Mouse (Mus musculus) limb, embryonic 14.5 days (tissue): Measurements from ENCODE around the gene Ubtf. TPM values are rescaled to one million over a fixed set of nuclear protein-coding genes. Genes with fewer than 3 reads are reported as not detected.

Source experiments
- ATAC-seq: fragments of 200-750 bp; cut with Nextera tagmentation; 2 replicates; pipeline ENCODE4 v1.8.0; 2017; ENCODE audit warnings: low read depth, moderate number of reproducible peaks, moderate TSS enrichment; ENCODE audit not compliant: low FRiP score
- DNase-seq: peaks from one replicate; pipeline ENCODE4 v3.0.0-alpha.2; 2015; ENCODE audit warnings: low spot score
- H3K27ac ChIP-seq: fragments of 300-500 bp; sonication (generic); replicated peaks from 2 replicates; pipeline ENCODE4 v1.5.1; 2014; ENCODE audit warnings: low read depth, mild to moderate bottlenecking, low read length, moderate library complexity, mixed read lengths
- H3K27me3 ChIP-seq: fragments of 300-500 bp; sonication (generic); 2 replicates; pipeline ENCODE4 v1.6.1; 2014; ENCODE audit warnings: low read length, mixed read lengths; ENCODE audit not compliant: control insufficient read depth, insufficient read depth
- H3K36me3 ChIP-seq: fragments of 300-500 bp; sonication (generic); 2 replicates; pipeline ENCODE4 v1.6.1; 2014; ENCODE audit warnings: mild to moderate bottlenecking, low read length, moderate library complexity, mixed read lengths; ENCODE audit not compliant: control insufficient read depth, insufficient read depth
- H3K4me1 ChIP-seq: fragments of 300-500 bp; sonication (generic); 2 replicates; pipeline ENCODE4 v1.6.1; 2014; ENCODE audit warnings: antibody characterized with exemption, low read length, mixed read lengths; ENCODE audit not compliant: control insufficient read depth, insufficient read depth
- H3K4me2 ChIP-seq: fragments of 300-500 bp; sonication (generic); replicated peaks from 2 replicates; pipeline ENCODE4 v1.6.1; 2014; ENCODE audit warnings: low read depth, mild to moderate bottlenecking, low read length, moderate library complexity; ENCODE audit not compliant: severe bottlenecking
- H3K4me3 ChIP-seq: fragments of 300-500 bp; sonication (generic); replicated peaks from 2 replicates; pipeline ENCODE4 v1.5.1; 2014; ENCODE audit warnings: low read length
- H3K9ac ChIP-seq: fragments of 300-500 bp; sonication (generic); 2 replicates; pipeline ENCODE4 v1.6.1; 2014; ENCODE audit warnings: mild to moderate bottlenecking, low read depth, low read length, moderate library complexity; ENCODE audit not compliant: severe bottlenecking
- H3K9me3 ChIP-seq: fragments of 300-500 bp; sonication (generic); 2 replicates; pipeline ENCODE4 v1.6.1; 2016; ENCODE audit warnings: low read length; ENCODE audit not compliant: control insufficient read depth
- POLR2A ChIP-seq: fragments of 200-500 bp; IDR thresholded peaks from 2 replicates; pipeline ENCODE4 v1.8.0; 2012; ENCODE audit warnings: inconsistent platforms, mild to moderate bottlenecking, moderate library complexity, borderline replicate concordance; ENCODE audit not compliant: insufficient read depth, insufficient read length; ENCODE audit errors: extremely low read depth
- WGBS: fragments of 180-500 bp; shearing (Covaris S2); extraction: QIAGEN DNeasy Blood & Tissue Kit; methylation state at CpG from one replicate; pipeline ENCODE4 v1.1.7; 2014; 5-methylcytosine and 5-hydroxymethylcytosine counted together
- polyA plus RNA-seq, 2 experiments: library from polyadenylated mRNA; depleted of rRNA in 1 of 2; stranded (reverse) in 1 of 2; unstranded in 1 of 2; fragments of >200 nt; fragmentation: Nextera tagmentation in 1 of 2; extraction: Ambion mirVana in 1 of 2; gene quantifications; 2 replicates each; pipeline versions ENCODE4 v1.2.1 to v1.2.3; 2012 to 2014

The Ubtf gene
- polyA plus RNA-seq, 2 experiments = 79.7 to 81.3 TPM

DNA sequence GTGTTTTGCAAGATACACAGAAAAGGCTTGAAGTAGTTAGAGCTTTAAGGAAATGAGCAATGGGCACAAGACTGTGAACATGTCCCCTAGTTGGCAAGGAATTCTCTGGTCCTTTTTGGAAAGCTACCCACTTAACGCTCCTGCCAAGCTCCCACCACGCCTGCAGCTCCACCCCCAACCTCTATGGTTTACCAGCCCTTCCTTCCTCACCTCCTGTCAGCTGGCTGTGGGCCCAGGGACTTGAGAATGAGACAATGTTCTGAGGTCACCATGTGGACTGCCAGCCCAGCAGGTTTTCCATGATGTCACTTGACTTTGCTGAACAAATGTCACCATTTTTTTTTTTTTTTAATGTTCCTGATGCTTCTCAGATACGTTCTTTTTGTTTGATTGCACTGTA is 19.0 kb upstream of the Ubtf start:
- H3K27ac ChIP-seq = no peak overlapping the region
- H3K4me1 ChIP-seq = no peaks in the 10 kb centered on the region
- peak; percentile 51 for DNase-seq
- no peak overlapping the region for H3K4me2 ChIP-seq
- no peak for TF ChIP-seq POLR2A
- no peak overlapping the region for H3K9ac ChIP-seq
- no peaks in the 10 kb centered on the region for H3K9me3 ChIP-seq
- WGBS = 30% methylated on average over 3 of the region's 3 CpGs
- H3K27me3 ChIP-seq = no peaks in the 10 kb centered on the region
- no peak overlapping the region for H3K4me3 ChIP-seq
- no peaks in the 10 kb centered on the region for H3K36me3 ChIP-seq
- ATAC-seq = no peak

- Histone ChIP-seq H3K4me1 (no peaks in the 10 kb centered on the region), H3K9me3 (no peaks in the 10 kb centered on the region), H3K27ac (no peak overlapping the region), H3K4me3 (no peak overlapping the region), H3K4me2 (no peak overlapping the region), H3K27me3 (no peaks in the 10 kb centered on the region), H3K36me3 (no peaks in the 10 kb centered on the region), H3K9ac (no peak overlapping the region)
- no peak for ATAC-seq
- 11% methylated on average over 1 of the region's 1 CpGs for WGBS
- DNase-seq = no peak
- no peak for TF ChIP-seq POLR2A
Measured at GRCm38 (mm10) chr11:102337921-102338320, 18.4 kb upstream of the Ubtf start.

- Histone ChIP-seq H3K4me3 (no peak overlapping the region), H3K4me1 (no peaks in the 10 kb centered on the region), H3K9me3 (no peaks in the 10 kb centered on the region), H3K4me2 (no peak overlapping the region), H3K27ac (no peak overlapping the region), H3K27me3 (no peaks in the 10 kb centered on the region), H3K36me3 (no peaks in the 10 kb centered on the region), H3K9ac (no peak overlapping the region)
- TF ChIP-seq POLR2A = no peak
- 68% methylated on average over 1 of the region's 1 CpGs for WGBS
- DNase-seq = no peak
- ATAC-seq = no peak
Measured at GRCm38 (mm10) chr11:102336191-102336590, 16.6 kb upstream of the Ubtf start.

DNA sequence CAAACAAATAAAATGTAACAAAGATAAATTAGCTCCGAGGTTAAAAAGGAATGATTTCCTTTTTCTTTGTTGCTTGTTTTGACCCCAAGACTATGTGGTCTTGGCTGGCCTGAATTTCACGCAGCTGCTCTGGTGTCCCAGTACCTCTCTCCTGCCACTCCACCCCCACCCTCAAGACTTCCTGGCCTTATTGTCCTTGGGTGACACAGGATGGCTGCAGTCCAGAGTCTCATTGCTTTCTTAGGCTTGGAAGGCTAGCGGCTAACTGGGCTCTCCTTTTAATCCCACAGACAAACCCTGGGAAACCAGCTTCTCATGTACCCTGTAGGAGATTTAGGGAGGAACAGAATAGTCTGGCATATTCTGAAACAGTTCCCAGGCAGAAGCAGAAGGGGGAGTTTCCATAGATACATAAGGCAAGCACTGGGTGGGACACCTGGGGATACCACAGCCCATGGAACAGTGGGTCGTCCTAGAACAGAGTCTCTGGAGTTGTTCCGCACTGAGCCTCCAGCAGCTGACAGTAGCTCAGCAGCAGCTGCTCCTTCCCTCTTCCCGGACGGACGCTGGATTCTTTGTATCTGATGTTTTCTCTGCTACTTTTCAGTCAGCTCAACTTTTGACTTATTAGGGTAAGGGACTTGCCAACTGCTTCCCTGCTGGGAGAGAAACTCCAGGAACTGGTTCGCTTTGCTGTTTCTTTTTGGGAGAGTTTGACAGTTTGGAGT is 15.6 kb upstream of the Ubtf start:
- no peaks in the 10 kb centered on the region for H3K9me3 ChIP-seq
- H3K4me2 ChIP-seq = no peak overlapping the region
- no peak overlapping the region for H3K9ac ChIP-seq
- no peak overlapping the region for H3K4me3 ChIP-seq
- ATAC-seq (peak; percentile 63; the same call in 1 of the 2 replicates), DNase-seq (peak; percentile 37)
- H3K27ac ChIP-seq = no peak overlapping the region
- no peaks in the 10 kb centered on the region for H3K27me3 ChIP-seq
- H3K36me3 ChIP-seq = no peaks in the 10 kb centered on the region
- WGBS = 48% methylated on average over 9 of the region's 9 CpGs
- TF ChIP-seq POLR2A = no peak
- no peaks in the 10 kb centered on the region for H3K4me1 ChIP-seq

- Histone ChIP-seq H3K27ac (no peak overlapping the region), H3K9ac (no peak overlapping the region), H3K36me3 (no peaks in the 10 kb centered on the region), H3K9me3 (no peaks in the 10 kb centered on the region), H3K27me3 (no peaks in the 10 kb centered on the region), H3K4me1 (no peaks in the 10 kb centered on the region), H3K4me2 (no peak overlapping the region), H3K4me3 (no peak overlapping the region)
- WGBS = 77% methylated on average over 4 of the region's 4 CpGs
- ATAC-seq = no peak
- no peak for DNase-seq
- TF ChIP-seq POLR2A = no peak
Measured at GRCm38 (mm10) chr11:102334010-102334409, 14.5 kb upstream of the Ubtf start.
